1 mouse cellular context compared by ENCODE assay signal in the genomic region with DNA sequence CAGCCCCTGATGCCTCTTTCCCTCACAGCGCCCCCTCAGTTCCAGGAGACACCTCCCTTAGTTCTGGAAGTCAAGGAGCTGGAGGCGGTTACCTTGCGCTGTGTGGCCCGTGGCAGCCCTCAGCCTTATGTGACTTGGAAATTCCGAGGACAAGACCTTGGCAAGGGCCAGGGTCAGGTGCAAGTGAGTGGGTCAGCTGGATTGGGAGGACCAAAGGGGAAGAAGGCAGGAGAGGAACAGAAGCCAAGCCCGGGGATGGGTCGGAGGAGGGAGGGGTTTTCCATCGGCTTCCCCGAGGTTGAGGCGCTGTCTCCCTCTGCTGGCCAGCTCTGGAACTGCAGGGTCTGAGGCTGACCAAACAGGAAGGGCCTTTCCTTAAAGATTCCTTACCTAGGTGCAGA.
TF ChIP-seq lines count a peak whose summit lies in the region.

No protein-coding gene starts in this region.

TF ChIP-seq in CH12.LX, 34 proteins besides CTCF, POLR2A, EP300 and RAD21:
- TF ChIP-seq TBP (conservative IDR thresholded peaks at IDR 0.05; ENCODE audit: low read depth, low read length) (no peak), SMC3 (IDR thresholded peaks at IDR 0.05; ENCODE audit: low read depth, low read length) (peak; percentile 100), ELF1 (IDR thresholded peaks at IDR 0.05; ENCODE audit: low read depth, low read length) (peak; percentile 51), POLR2AphosphoS2 (IDR thresholded peaks at IDR 0.05; ENCODE audit: low read depth, low read length) (no peak), KAT2A (IDR thresholded peaks at IDR 0.05; ENCODE audit: insufficient replicate concordance, low read length) (no peak), CHD2 (IDR thresholded peaks at IDR 0.05; ENCODE audit: low read length) (no peak), HCFC1 (IDR thresholded peaks at IDR 0.05; ENCODE audit: low read depth, low read length) (no peak), SIN3A (IDR thresholded peaks at IDR 0.05; ENCODE audit: low read length) (no peak), IRF4 (IDR thresholded peaks at IDR 0.05; ENCODE audit: low read depth, low read length) (no peak), UBTF (IDR thresholded peaks at IDR 0.05; ENCODE audit: low read depth, low read length) (no peak), ZNF384 (IDR thresholded peaks at IDR 0.05; ENCODE audit: low read depth, low read length) (no peak), TCF12 (IDR thresholded peaks at IDR 0.05; ENCODE audit: low read depth, low read length) (peak; percentile 31; the same call in 1 of the 2 replicates), MXI1 (IDR thresholded peaks at IDR 0.05; ENCODE audit: low read depth, low read length) (no peak), NELFE (IDR thresholded peaks at IDR 0.05; ENCODE audit: low read depth, low read length) (no peak), MYC (IDR thresholded peaks at IDR 0.05; ENCODE audit: low read depth, low read length) (no peak), ETS1 (conservative IDR thresholded peaks at IDR 0.05; ENCODE audit: low read depth, low read length) (no peak), ZKSCAN1 (IDR thresholded peaks at IDR 0.05; ENCODE audit: borderline replicate concordance, low read depth, low read length) (no peak), RCOR1 (conservative IDR thresholded peaks at IDR 0.05; ENCODE audit: low read depth, low read length) (no peak), GABPA (IDR thresholded peaks at IDR 0.05; ENCODE audit: insufficient replicate concordance, low read depth, low read length) (no peak), E2F4 (IDR thresholded peaks at IDR 0.05; ENCODE audit: insufficient replicate concordance, low read depth, low read length) (no peak), BHLHE40 (IDR thresholded peaks at IDR 0.05; ENCODE audit: low read depth, low read length) (no peak), MAX (IDR thresholded peaks at IDR 0.05; ENCODE audit: low read length) (no peak), CHD1 (IDR thresholded peaks at IDR 0.05; ENCODE audit: low read depth, low read length) (no peak), JUND (conservative IDR thresholded peaks at IDR 0.05; ENCODE audit: low read depth, low read length) (no peak), MAZ (IDR thresholded peaks at IDR 0.05; ENCODE audit: low read depth, low read length) (0 out of 2 replicates have a peak, but pooled peaks have one; percentile 50), ZMIZ1 (IDR thresholded peaks at IDR 0.05; ENCODE audit: low read depth, low read length) (no peak), PAX5 (IDR thresholded peaks at IDR 0.05; ENCODE audit: low read length) (no peak), NRF1 (IDR thresholded peaks at IDR 0.05; ENCODE audit: low read depth, low read length) (no peak), ZC3H11A (IDR thresholded peaks at IDR 0.05; ENCODE audit: low read depth, low read length) (peak; percentile 94), MAFK (IDR thresholded peaks at IDR 0.05; ENCODE audit: insufficient replicate concordance, low read length) (no peak), USF1 (IDR thresholded peaks at IDR 0.05; ENCODE audit: low read depth, low read length) (no peak)
